Mouse (Mus musculus): Measurements from ENCODE around the gene Gm49383. TPM values are rescaled to one million over a fixed set of nuclear protein-coding genes. Genes with fewer than 3 reads are reported as not detected.
"Not testable (repeated sequence)": the region's sequence is repeated elsewhere in the genome, so short reads cannot be mapped to it uniquely, and the experiment has no call there.

Gene Gm49383
- total RNA-seq, 4 experiments from 2014 or later = 6.2 to 8.3 (median 7.0) TPM

DNA sequence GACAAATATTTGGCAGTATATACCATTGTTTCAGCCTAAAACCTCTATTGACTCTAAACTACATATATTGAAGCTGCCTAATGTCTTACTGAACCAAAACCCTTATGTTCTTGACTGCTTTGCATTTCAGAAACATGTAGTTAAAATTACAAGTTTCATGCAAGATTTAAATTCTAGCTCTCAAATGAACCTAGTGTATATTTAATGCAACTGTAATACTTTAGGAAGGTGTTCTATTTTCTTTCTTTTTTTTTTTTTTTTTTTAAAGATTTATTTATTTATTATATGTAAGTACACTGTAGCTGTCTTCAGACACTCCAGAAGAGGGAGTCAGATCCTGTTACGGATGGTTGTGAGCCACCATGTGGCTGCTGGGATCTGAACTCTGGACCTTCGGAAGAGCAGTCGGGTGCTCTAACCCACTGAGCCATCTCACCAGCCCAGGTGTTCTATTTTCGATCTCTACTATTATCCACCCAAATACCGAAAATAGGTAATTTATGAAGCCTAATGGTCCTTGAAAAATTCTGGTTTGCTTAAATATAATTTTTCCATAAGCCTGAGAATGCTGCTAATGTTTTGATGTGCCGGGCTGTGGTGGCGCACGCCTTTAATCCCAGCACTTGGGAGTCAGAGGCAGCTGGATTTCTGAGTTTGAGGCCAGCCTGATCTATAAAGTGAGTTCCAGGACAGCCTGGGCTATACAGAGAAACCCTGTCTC lies 29.9 kb downstream of the Gm49383 start:
- DNase-seq (ENCODE audit: low spot score in 2 of 2) = not testable (repeated sequence)

GRCm38 (mm10) chr12:69164904-69165303 lies 32.0 kb downstream of the Gm49383 start:
- no peak for DNase-seq (ENCODE audit: low spot score in 2 of 2)

DNA sequence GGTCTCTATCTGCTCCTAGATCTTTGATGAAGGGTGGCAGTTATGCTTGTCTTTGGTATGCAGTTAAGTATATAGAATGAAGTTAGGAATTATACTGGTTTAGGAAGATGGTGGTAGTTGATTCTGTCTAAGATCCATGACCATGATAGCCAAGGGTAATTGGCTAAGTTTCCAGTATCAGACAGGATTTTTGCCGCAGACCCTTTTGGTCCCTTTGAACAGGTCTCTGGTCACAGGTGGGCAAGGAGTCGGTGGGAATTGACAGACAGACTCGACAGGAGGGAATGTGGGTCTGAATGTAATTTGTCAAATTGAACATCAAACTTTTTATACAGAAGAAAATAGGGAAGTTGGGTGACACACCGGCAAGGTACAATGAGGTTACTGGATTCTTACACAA lies 33.3 kb downstream of the Gm49383 start:
- not testable (repeated sequence) for DNase-seq (ENCODE audit: low spot score in 2 of 2)

DNA sequence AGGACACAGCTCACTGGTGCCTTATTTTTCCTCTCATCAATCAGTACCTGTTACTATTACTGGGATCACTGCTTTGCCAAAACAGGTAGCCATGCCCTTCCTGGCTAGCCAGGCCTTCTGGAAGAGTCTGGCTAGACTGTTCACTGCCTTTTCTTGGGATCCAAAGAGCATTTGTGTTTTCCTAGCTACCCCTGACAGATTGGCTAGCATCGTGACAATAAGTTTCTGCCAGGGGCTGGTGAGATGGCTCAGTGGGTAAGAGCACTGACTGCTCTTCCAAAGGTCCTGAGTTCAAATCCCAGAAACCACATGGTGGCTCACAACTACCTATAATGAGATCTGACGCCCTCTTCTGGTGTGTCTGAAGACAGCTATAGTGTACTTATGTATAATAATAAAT lies 36.2 kb downstream of the Gm49383 start:
- DNase-seq (ENCODE audit: low spot score in 2 of 2) = not testable (repeated sequence)

- DNase-seq (ENCODE audit: low spot score in 2 of 2) = no peak
These were observed 37.3 kb downstream of the Gm49383 start for GRCm38 (mm10) chr12:69159578-69159940.

GRCm38 (mm10) chr12:69158765-69159577 lies 37.9 kb downstream of the Gm49383 start, which contains the start of gene Rps29:
TSS of gene Rps29 (minus strand) at chr12:69159186.
- DNase-seq (ENCODE audit: low spot score in 2 of 2) = peak; percentile 98 to 99

DNA sequence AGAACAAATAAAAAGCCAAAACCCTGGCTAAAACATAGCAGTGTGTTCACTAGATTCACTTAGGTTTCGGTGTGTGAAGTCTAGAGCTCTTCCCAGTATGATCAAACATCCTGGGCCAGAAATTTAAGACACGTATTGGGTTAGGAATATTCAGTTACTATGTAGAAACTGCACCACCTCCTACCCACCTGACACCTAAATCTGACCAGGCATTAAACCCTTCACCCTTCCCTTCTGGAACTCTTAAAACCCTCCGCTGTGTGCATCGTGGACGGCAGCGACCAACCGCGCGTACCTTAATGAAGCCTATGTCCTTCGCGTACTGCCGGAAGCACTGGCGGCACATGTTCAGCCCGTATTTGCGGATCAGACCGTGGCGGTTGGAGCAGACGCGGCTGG lies 38.5 kb downstream of the Gm49383 start:
- DNase-seq (ENCODE audit: low spot score in 2 of 2) = no peak

DNA sequence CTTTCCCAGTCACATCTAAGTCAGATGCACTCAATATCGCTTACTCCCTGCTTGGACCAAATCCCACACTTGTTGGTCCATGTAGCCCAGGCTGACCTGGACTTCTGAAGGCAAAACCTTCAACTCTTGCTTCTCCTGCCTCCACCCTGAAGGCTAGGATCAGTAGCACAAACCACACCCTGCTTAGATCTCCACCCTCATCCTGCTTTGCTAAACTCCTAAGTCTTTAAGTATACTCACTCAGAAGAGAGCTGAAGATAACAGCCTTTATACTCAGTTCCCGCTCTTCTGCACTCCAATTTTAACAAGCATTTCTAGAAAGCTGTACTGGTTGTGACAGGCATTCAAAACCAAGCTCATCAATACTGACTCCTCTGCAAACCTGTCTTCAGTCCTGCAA lies 39.8 kb downstream of the Gm49383 start:
- no peak for DNase-seq (ENCODE audit: low spot score in 2 of 2)

GRCm38 (mm10) chr12:69156436-69156835 lies 40.5 kb downstream of the Gm49383 start:
- no peak for DNase-seq (ENCODE audit: low spot score in 2 of 2)

DNA sequence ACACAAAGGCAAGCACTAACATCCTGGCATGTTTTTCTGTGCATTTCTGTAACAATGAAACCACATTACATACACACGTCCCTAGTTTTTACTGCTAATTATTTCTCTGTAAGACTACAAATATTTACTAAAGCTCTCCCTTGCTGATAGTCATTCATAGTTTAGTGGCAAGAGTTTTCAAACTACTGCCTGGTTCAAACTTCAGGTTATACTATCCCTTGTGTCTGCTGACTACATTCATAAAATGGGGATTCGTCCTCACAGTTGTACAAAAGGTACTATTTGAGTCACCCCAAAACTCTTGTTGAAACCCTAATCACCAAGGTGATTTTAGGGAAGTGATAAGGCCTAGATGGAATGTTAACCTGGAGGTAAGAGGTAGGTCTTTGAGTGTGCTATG lies 41.0 kb downstream of the Gm49383 start:
- no peak for DNase-seq (ENCODE audit: low spot score in 2 of 2)

- no peak for DNase-seq (ENCODE audit: low spot score in 2 of 2)
These were observed 46.9 kb downstream of the Gm49383 start for GRCm38 (mm10) chr12:69150049-69150448.

- DNase-seq (ENCODE audit: low spot score in 2 of 2) = no peak
These were observed 49.7 kb downstream of the Gm49383 start for GRCm38 (mm10) chr12:69147166-69147735.

DNA sequence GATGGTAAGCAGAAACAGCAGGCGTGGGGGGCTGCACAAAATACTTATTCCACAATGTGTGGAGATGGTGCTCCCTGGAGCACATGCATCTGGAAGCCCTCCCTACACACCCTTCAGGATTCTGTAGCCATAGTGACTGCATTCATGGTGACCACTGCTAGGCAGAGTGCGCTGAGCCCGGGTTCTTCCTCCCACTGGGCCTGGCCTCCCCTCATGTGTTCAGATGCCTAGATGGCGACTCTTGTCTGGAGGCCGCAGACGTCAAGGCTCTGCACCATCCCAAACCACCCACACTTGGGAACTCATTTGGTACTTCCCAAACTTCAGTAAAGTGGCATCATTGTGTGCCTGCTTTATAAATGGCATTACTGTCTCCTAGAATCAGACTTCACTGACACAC lies 53.4 kb downstream of the Gm49383 start:
- DNase-seq (ENCODE audit: low spot score in 2 of 2) = no peak

DNA sequence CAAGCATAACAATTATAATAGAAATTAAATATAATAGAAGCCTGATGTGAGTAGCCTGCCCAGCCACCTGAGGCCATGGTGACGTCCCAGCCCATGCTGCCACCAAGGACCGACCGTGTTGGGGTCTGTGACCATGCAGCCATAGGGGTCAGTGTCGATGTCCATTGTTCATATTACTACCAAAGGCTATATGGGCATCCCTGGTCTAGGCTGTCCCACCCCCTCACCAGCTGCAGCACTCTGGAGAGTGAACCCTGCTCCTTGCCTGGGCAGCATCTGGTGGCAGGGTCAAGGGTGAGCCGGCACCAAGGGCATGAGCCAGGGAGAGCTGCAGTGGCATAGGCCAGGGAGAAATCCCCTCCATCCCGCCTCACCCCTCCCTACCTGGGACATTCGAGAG lies 57.1 kb downstream of the Gm49383 start:
- DNase-seq (ENCODE audit: low spot score in 2 of 2) = no peak

- no peak for DNase-seq (ENCODE audit: low spot score in 2 of 2)
These were observed 57.7 kb downstream of the Gm49383 start for GRCm38 (mm10) chr12:69139201-69139600.

Small RNA genes lying within 50 kb of the gene (microRNA-seq; reads per million reads assigned to microRNA genes)
- 0 reads per million in 2 experiments for gene Gm47287
- gene Gm47295 = 0.32 to 5.1 reads per million in 2 experiments

Other genes starting within 250 kb of the Gm49383 start
- gene Rps29, start 37.9 kb downstream of the Gm49383 start, total RNA-seq (2022) = 1,000 to 10,000 TPM; 1,074 to 1,561 (median 1,323) TPM
- gene Lrr1, start 28.3 kb downstream of the Gm49383 start, total RNA-seq (2022) = not detected
- gene Rpl36al, start 13.0 kb downstream of the Gm49383 start, total RNA-seq (2022) = 100 to 1,000 TPM; 153 to 207 (median 179) TPM
- 10 to 100 TPM; 26.7 to 28.9 (median 27.3) TPM for gene Mgat2, start 12.9 kb downstream of the Gm49383 start, total RNA-seq (2022)
- gene Dnaaf2, start 1.3 kb upstream of the Gm49383 start, total RNA-seq (2022) = 1 to 10 TPM; 1.0 to 1.9 (median 1.4) TPM
- 1 to 10 TPM; 2.5 to 5.0 (median 3.8) TPM for gene Gm49384, start 7.2 kb upstream of the Gm49383 start, total RNA-seq (2022)
- 1 to 10 TPM in 1 of 4 experiments, under 1 TPM in 3; 0.71 to 1.0 (median 0.80) TPM for gene Pole2, start 31.1 kb upstream of the Gm49383 start, total RNA-seq (2022)
- gene Klhdc1, start 44.1 kb upstream of the Gm49383 start, total RNA-seq (2022) = 10 to 100 TPM; 16.0 to 24.5 (median 17.5) TPM
- 100 to 1,000 TPM; 121 to 127 (median 123) TPM for gene Klhdc2, start 99.6 kb upstream of the Gm49383 start, total RNA-seq (2022)
- gene Nemf, start 160.1 kb upstream of the Gm49383 start, total RNA-seq (2022) = 10 to 100 TPM; 47.0 to 54.0 (median 50.5) TPM
- 10 to 100 TPM; 38.7 to 56.0 (median 49.2) TPM for gene Arf6, start 175.0 kb upstream of the Gm49383 start, total RNA-seq (2022)
- gene Gm9887, start 175.4 kb upstream of the Gm49383 start, total RNA-seq (2022) = 1 to 10 TPM in 1 of 4 experiments, under 1 TPM in 1, not detected in 2; 0.98 to 1.9 TPM

Measured in layer of hippocampus, adult 8-10 months (tissue).